Mouse (Mus musculus) testis, adult 10 weeks (tissue): ENCODE measurements around the gene Gm17657. TPM values are rescaled to one million over a fixed set of nuclear protein-coding genes. Genes with fewer than 3 reads are reported as not detected.

Experiments
- polyA plus RNA-seq: library from polyadenylated mRNA; stranded (reverse); fragments of 350-450 nt; fragmentation: Illumina TruSeq; extraction: RNeasy Lipid Tissue Mini Kit (QIAGEN cat#74804); gene quantifications from one replicate; pipeline ENCODE4 v1.2.3, GENCODE M21; 2014; ENCODE audit warnings: low read depth, low replicate concordance

The Gm17657 gene
- polyA plus RNA-seq = 1.3 TPM

GRCm38 (mm10) chr17:29549543-29550428 is at the start of gene Gm17657, which contains the start of gene Tbc1d22b:
TSS of gene Gm17657 (minus strand) at chr17:29549638.
TSS of gene Tbc1d22b (plus strand) at chr17:29549785.

DNA sequence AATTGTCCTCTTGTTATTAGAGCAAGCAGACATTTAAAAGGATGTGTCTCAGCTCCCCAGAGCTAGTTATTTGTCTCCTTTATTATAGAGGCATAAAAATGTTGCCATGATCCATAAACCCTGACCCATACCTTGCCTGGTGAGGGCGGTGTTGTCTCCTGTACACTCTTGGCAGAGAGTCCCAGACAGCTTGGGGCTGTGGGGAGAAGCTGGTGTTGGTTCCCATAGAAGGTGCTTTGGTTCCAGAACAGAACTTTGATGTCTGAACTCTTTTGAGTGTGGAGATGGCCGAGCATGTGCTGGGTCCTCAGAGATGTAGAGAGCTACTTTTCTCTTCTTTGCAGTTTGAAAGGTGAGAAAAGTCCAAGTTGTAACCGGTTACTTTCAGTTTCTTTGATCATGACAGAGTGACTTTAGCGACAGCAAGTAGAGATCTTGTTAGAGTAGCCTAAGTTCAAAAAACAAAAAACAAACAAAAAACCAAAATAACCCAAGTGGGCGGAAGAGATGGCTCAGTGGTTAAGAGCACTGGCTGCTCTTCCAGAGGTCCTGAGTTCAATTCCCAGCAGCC is 2.8 kb upstream of the Gm17657 start, which contains the start of gene Tmem217:
Gene Tmem217 (minus strand): TSS at position 224 of the 571 bp plus-strand sequence.

GRCm38 (mm10) chr17:29490713-29491581 is 58.5 kb downstream of the Gm17657 start, which contains the start of gene Pim1:
TSS of gene Pim1 (plus strand) at chr17:29490753.

Other genes starting within 250 kb of the Gm17657 start
- gene Pi16, start 232.0 kb downstream of the Gm17657 start, polyA plus RNA-seq = 0.22 TPM
- gene Mtch1, start 201.7 kb downstream of the Gm17657 start, polyA plus RNA-seq = 1.7 TPM
- gene Fgd2, start 188.7 kb downstream of the Gm17657 start, polyA plus RNA-seq = 2.0 TPM
- gene Pim1, start 58.9 kb downstream of the Gm17657 start, polyA plus RNA-seq = 23.0 TPM
- 4.2 TPM for gene Tbc1d22b, start 147 bp upstream of the Gm17657 start, polyA plus RNA-seq
- gene Tmem217, start 2.7 kb upstream of the Gm17657 start, polyA plus RNA-seq = 31.3 TPM
- 17.3 TPM for gene Rnf8, start 65.2 kb upstream of the Gm17657 start, polyA plus RNA-seq
- gene Gm28043, start 65.2 kb upstream of the Gm17657 start, polyA plus RNA-seq = 1.0 TPM
- 16.8 TPM for gene Cmtr1, start 111.0 kb upstream of the Gm17657 start, polyA plus RNA-seq
- gene Ccdc167, start 167.4 kb upstream of the Gm17657 start, polyA plus RNA-seq = 1.2 TPM